Mouse (Mus musculus): ENCODE results near the gene Dpp3. TPM values are rescaled to one million over a fixed set of nuclear protein-coding genes. Genes with fewer than 3 reads are reported as not detected.

Gene Dpp3
- polyA plus RNA-seq, 1 experiment from 2014 or later: 84.6 TPM

- 92% methylated on average over 11 of the region's 11 CpGs for WGBS
- no peaks in the 10 kb centered on the region for H3K27me3 ChIP-seq (replicated peaks)
- peaks cover 20% of the 10 kb centered on the region for H3K4me1 ChIP-seq
- no peak overlapping the region for H3K27ac ChIP-seq (replicated peaks)
- ATAC-seq (ENCODE audit: extremely low read depth, insufficient number of reproducible peaks, low FRiP score, low TSS enrichment): no peak
- H3K4me2 ChIP-seq: no peak overlapping the region
- H3K36me3 ChIP-seq: peaks cover 62% of the 10 kb centered on the region
- no peaks in the 10 kb centered on the region for H3K9me3 ChIP-seq
- H3K4me3 ChIP-seq: no peak overlapping the region
- no peak overlapping the region for H3K9ac ChIP-seq
Measured at GRCm38 (mm10) chr19:4925121-4925860, 2.8 kb downstream of the Dpp3 start.

GRCm38 (mm10) chr19:4919652-4920051, 8.4 kb downstream of the Dpp3 start:
- peaks cover 100% of the 10 kb centered on the region for H3K36me3 ChIP-seq
- no peaks in the 10 kb centered on the region for H3K4me1 ChIP-seq
- 80% methylated on average over 6 of the region's 6 CpGs for WGBS

GRCm38 (mm10) chr19:4916827-4917226, 11.3 kb downstream of the Dpp3 start:
- Histone ChIP-seq H3K9ac (no peak overlapping the region), H3K27ac (replicated peaks) (no peak overlapping the region), H3K9me3 (no peaks in the 10 kb centered on the region), H3K4me1 (no peaks in the 10 kb centered on the region), H3K27me3 (replicated peaks) (no peaks in the 10 kb centered on the region), H3K4me2 (no peak overlapping the region), H3K4me3 (no peak overlapping the region), H3K36me3 (peaks cover 100% of the 10 kb centered on the region)
- ATAC-seq (ENCODE audit: extremely low read depth, insufficient number of reproducible peaks, low FRiP score, low TSS enrichment): no peak
- 83% methylated on average over 10 of the region's 10 CpGs for WGBS

More at GRCm38 (mm10) chr19:4919652-4920051, 8.4 kb downstream of the Dpp3 start:
- Histone ChIP-seq H3K9ac (no peak overlapping the region), H3K4me2 (no peak overlapping the region), H3K27ac (replicated peaks) (no peak overlapping the region), H3K9me3 (no peaks in the 10 kb centered on the region), H3K4me3 (no peak overlapping the region), H3K27me3 (replicated peaks) (no peaks in the 10 kb centered on the region)
- no peak for ATAC-seq (ENCODE audit: extremely low read depth, insufficient number of reproducible peaks, low FRiP score, low TSS enrichment)

- Histone ChIP-seq H3K4me3 (no peak overlapping the region), H3K9ac (no peak overlapping the region), H3K9me3 (no peaks in the 10 kb centered on the region), H3K36me3 (peaks cover 100% of the 10 kb centered on the region), H3K27ac (replicated peaks) (no peak overlapping the region), H3K4me2 (no peak overlapping the region), H3K27me3 (replicated peaks) (no peaks in the 10 kb centered on the region), H3K4me1 (no peaks in the 10 kb centered on the region)
- 89% methylated on average over 15 of the region's 15 CpGs for WGBS
- ATAC-seq (ENCODE audit: extremely low read depth, insufficient number of reproducible peaks, low FRiP score, low TSS enrichment): no peak
Measured at GRCm38 (mm10) chr19:4915924-4916603, 12.0 kb downstream of the Dpp3 start.

GRCm38 (mm10) chr19:4909376-4909775, 18.7 kb downstream of the Dpp3 start:
- no peak for ATAC-seq (ENCODE audit: extremely low read depth, insufficient number of reproducible peaks, low FRiP score, low TSS enrichment)
- no peaks in the 10 kb centered on the region for H3K9me3 ChIP-seq
- H3K4me3 ChIP-seq: no peak overlapping the region
- peaks cover 6% of the 10 kb centered on the region for H3K4me1 ChIP-seq
- H3K27me3 ChIP-seq (replicated peaks): no peaks in the 10 kb centered on the region
- H3K4me2 ChIP-seq: no peak overlapping the region
- no peak overlapping the region for H3K27ac ChIP-seq (replicated peaks)
- 86% methylated on average over 7 of the region's 7 CpGs for WGBS
- H3K36me3 ChIP-seq: peaks cover 73% of the 10 kb centered on the region
- H3K9ac ChIP-seq: no peak overlapping the region

- no peaks in the 10 kb centered on the region for H3K27me3 ChIP-seq (replicated peaks)
- 85% methylated on average over 4 of the region's 4 CpGs for WGBS
- H3K9me3 ChIP-seq: no peaks in the 10 kb centered on the region
- H3K27ac ChIP-seq (replicated peaks): no peak overlapping the region
- no peak for ATAC-seq (ENCODE audit: extremely low read depth, insufficient number of reproducible peaks, low FRiP score, low TSS enrichment)
- no peak overlapping the region for H3K9ac ChIP-seq
- no peak overlapping the region for H3K4me2 ChIP-seq
- H3K36me3 ChIP-seq: peaks cover 61% of the 10 kb centered on the region
- H3K4me3 ChIP-seq: no peak overlapping the region
- peaks cover 6% of the 10 kb centered on the region for H3K4me1 ChIP-seq
Measured at GRCm38 (mm10) chr19:4908107-4908506, 20.0 kb downstream of the Dpp3 start.

- peak within 1 kb of the TSS; percentile 81 for H3K4me2 ChIP-seq
- no peak for ATAC-seq (ENCODE audit: extremely low read depth, insufficient number of reproducible peaks, low FRiP score, low TSS enrichment)
- peaks cover 6% of the 10 kb centered on the region for H3K4me1 ChIP-seq
Measured at GRCm38 (mm10) chr19:4905979-4906794, 21.9 kb downstream of the Dpp3 start, which contains the start of gene Bbs1. Gene Bbs1 (minus strand): TSS chr19:4906628.

GRCm38 (mm10) chr19:4899888-4900287, 28.2 kb downstream of the Dpp3 start:
- Histone ChIP-seq H3K4me3 (no peak overlapping the region), H3K27me3 (replicated peaks) (peaks cover 7% of the 10 kb centered on the region; the same call in 1 of the 2 replicates), H3K9ac (no peak overlapping the region), H3K9me3 (no peaks in the 10 kb centered on the region), H3K36me3 (peaks cover 6% of the 10 kb centered on the region; the same call in 1 of the 2 replicates), H3K27ac (replicated peaks) (no peak overlapping the region), H3K4me2 (no peak overlapping the region), H3K4me1 (no peaks in the 10 kb centered on the region)
- WGBS: 65% methylated on average over 3 of the region's 3 CpGs
- ATAC-seq (ENCODE audit: extremely low read depth, insufficient number of reproducible peaks, low FRiP score, low TSS enrichment): no peak

More at GRCm38 (mm10) chr19:4905979-4906794, 21.9 kb downstream of the Dpp3 start, which contains the start of gene Bbs1:
- H3K9me3 ChIP-seq: no peaks in the 10 kb centered on the region
- H3K27me3 ChIP-seq (replicated peaks): no peaks in the 10 kb centered on the region
- H3K27ac ChIP-seq (replicated peaks): no peak within 1 kb of the TSS
- peaks cover 47% of the 10 kb centered on the region for H3K36me3 ChIP-seq
- WGBS: 10% methylated on average over 31 of the region's 31 CpGs
- peak within 1 kb of the TSS; percentile 80 for H3K9ac ChIP-seq
- peak within 1 kb of the TSS; percentile 78 for H3K4me3 ChIP-seq

GRCm38 (mm10) chr19:4898972-4899371, 29.1 kb downstream of the Dpp3 start:
- Histone ChIP-seq H3K4me1 (no peaks in the 10 kb centered on the region), H3K4me3 (no peak overlapping the region), H3K9me3 (no peaks in the 10 kb centered on the region), H3K9ac (no peak overlapping the region), H3K27me3 (replicated peaks) (peaks cover 7% of the 10 kb centered on the region; the same call in 1 of the 2 replicates), H3K27ac (replicated peaks) (no peak overlapping the region), H3K36me3 (peaks cover 6% of the 10 kb centered on the region; the same call in 1 of the 2 replicates), H3K4me2 (no peak overlapping the region)
- no peak for ATAC-seq (ENCODE audit: extremely low read depth, insufficient number of reproducible peaks, low FRiP score, low TSS enrichment)
- 53% methylated on average over 9 of the region's 9 CpGs for WGBS

GRCm38 (mm10) chr19:4896780-4897520, 31.1 kb downstream of the Dpp3 start:
- Histone ChIP-seq H3K27me3 (replicated peaks) (peaks cover 16% of the 10 kb centered on the region; the same call in 1 of the 2 replicates), H3K4me3 (no peak overlapping the region), H3K9me3 (no peaks in the 10 kb centered on the region), H3K4me1 (no peaks in the 10 kb centered on the region), H3K36me3 (no peaks in the 10 kb centered on the region), H3K27ac (replicated peaks) (no peak overlapping the region), H3K9ac (0 out of 2 replicates have a peak overlapping the region, but pooled peaks have one; percentile 50), H3K4me2 (peak overlapping the region; percentile 38)
- ATAC-seq (ENCODE audit: extremely low read depth, insufficient number of reproducible peaks, low FRiP score, low TSS enrichment): no peak
- 50% methylated on average over 21 of the region's 21 CpGs for WGBS

Data from heart, embryonic 13.5 days (tissue).